Mouse (Mus musculus): ENCODE results near the gene Blzf1. TPM values are rescaled to one million over a fixed set of nuclear protein-coding genes. Genes with fewer than 3 reads are reported as not detected.

The Blzf1 gene
- polyA plus RNA-seq (2016; fragmentation: Nextera tagmentation; extraction: Ambion mirVana): 24.9 and 26.7 TPM in 2 replicates

- no peaks in the 10 kb centered on the region for H3K27me3 ChIP-seq (ENCODE audit: poor library complexity, severe bottlenecking)
- H3K36me3 ChIP-seq (replicated peaks): peaks cover 27% of the 10 kb centered on the region
- H3K4me1 ChIP-seq: peaks cover 17% of the 10 kb centered on the region
- under 1% methylated on average over 35 of the region's 35 CpGs for WGBS
- H3K4me3 ChIP-seq: peak within 1 kb of the TSS; percentile 80
- no peaks in the 10 kb centered on the region for H3K9me3 ChIP-seq
- peak within 1 kb of the TSS; percentile 86 for H3K27ac ChIP-seq
- peak; percentile 98 for DNase-seq (ENCODE audit: extremely low spot score, low spot score)
These were observed at the start of gene Blzf1 for GRCm38 (mm10) chr1:164307124-164307751. Gene Blzf1 (minus strand): TSS chr1:164307489.

- 58% methylated on average over 3 of the region's 3 CpGs for WGBS
- H3K4me1 ChIP-seq: no peaks in the 10 kb centered on the region
- no peak for DNase-seq (ENCODE audit: extremely low spot score, low spot score)
- H3K27ac ChIP-seq: no peak overlapping the region
- H3K27me3 ChIP-seq (ENCODE audit: poor library complexity, severe bottlenecking): no peaks in the 10 kb centered on the region
- peaks cover 19% of the 10 kb centered on the region for H3K36me3 ChIP-seq (replicated peaks)
- H3K4me3 ChIP-seq: no peak overlapping the region
- H3K9me3 ChIP-seq: no peaks in the 10 kb centered on the region
These were observed 46.2 kb upstream of the Blzf1 start for GRCm38 (mm10) chr1:164353443-164353842.

- H3K36me3 ChIP-seq (replicated peaks): peaks cover 33% of the 10 kb centered on the region
- no peaks in the 10 kb centered on the region for H3K4me1 ChIP-seq
- H3K27ac ChIP-seq: no peak overlapping the region
- no peak overlapping the region for H3K4me3 ChIP-seq
- H3K9me3 ChIP-seq: no peaks in the 10 kb centered on the region
- no peaks in the 10 kb centered on the region for H3K27me3 ChIP-seq (ENCODE audit: poor library complexity, severe bottlenecking)
- no peak for DNase-seq (ENCODE audit: extremely low spot score, low spot score)
- 83% methylated on average over 3 of the region's 3 CpGs for WGBS
These were observed 34.9 kb upstream of the Blzf1 start for GRCm38 (mm10) chr1:164342161-164342560.

GRCm38 (mm10) chr1:164335846-164336245 is 28.6 kb upstream of the Blzf1 start:
- no peak overlapping the region for H3K27ac ChIP-seq
- 93% methylated on average over 4 of the region's 4 CpGs for WGBS
- H3K36me3 ChIP-seq (replicated peaks): peaks cover 44% of the 10 kb centered on the region
- no peaks in the 10 kb centered on the region for H3K27me3 ChIP-seq (ENCODE audit: poor library complexity, severe bottlenecking)
- H3K4me1 ChIP-seq: no peaks in the 10 kb centered on the region
- no peak for DNase-seq (ENCODE audit: extremely low spot score, low spot score)
- H3K4me3 ChIP-seq: no peak overlapping the region
- H3K9me3 ChIP-seq: no peaks in the 10 kb centered on the region

GRCm38 (mm10) chr1:164335435-164335834 is 28.1 kb upstream of the Blzf1 start:
- Histone ChIP-seq H3K36me3 (replicated peaks) (peaks cover 47% of the 10 kb centered on the region), H3K4me1 (no peaks in the 10 kb centered on the region), H3K27ac (no peak overlapping the region), H3K9me3 (no peaks in the 10 kb centered on the region), H3K4me3 (no peak overlapping the region), H3K27me3 (ENCODE audit: poor library complexity, severe bottlenecking) (no peaks in the 10 kb centered on the region)
- DNase-seq (ENCODE audit: extremely low spot score, low spot score): no peak
- WGBS: 94% methylated on average over 3 of the region's 3 CpGs

GRCm38 (mm10) chr1:164332559-164332958 is 25.3 kb upstream of the Blzf1 start:
- Histone ChIP-seq H3K9me3 (no peaks in the 10 kb centered on the region), H3K4me1 (no peaks in the 10 kb centered on the region), H3K36me3 (replicated peaks) (peaks cover 58% of the 10 kb centered on the region), H3K4me3 (no peak overlapping the region), H3K27ac (no peak overlapping the region), H3K27me3 (ENCODE audit: poor library complexity, severe bottlenecking) (no peaks in the 10 kb centered on the region)
- DNase-seq (ENCODE audit: extremely low spot score, low spot score): no peak
- 91% methylated on average over 11 of the region's 11 CpGs for WGBS

- Histone ChIP-seq H3K27ac (no peak overlapping the region), H3K4me1 (no peaks in the 10 kb centered on the region), H3K27me3 (ENCODE audit: poor library complexity, severe bottlenecking) (no peaks in the 10 kb centered on the region), H3K4me3 (no peak overlapping the region), H3K36me3 (replicated peaks) (peaks cover 32% of the 10 kb centered on the region), H3K9me3 (no peaks in the 10 kb centered on the region)
- 90% methylated on average over 7 of the region's 7 CpGs for WGBS
- DNase-seq (ENCODE audit: extremely low spot score, low spot score): no peak
These were observed 20.5 kb upstream of the Blzf1 start for GRCm38 (mm10) chr1:164327764-164328163.

GRCm38 (mm10) chr1:164326600-164327155 is 19.4 kb upstream of the Blzf1 start:
- peaks cover 26% of the 10 kb centered on the region for H3K36me3 ChIP-seq (replicated peaks)
- no peak overlapping the region for H3K4me3 ChIP-seq
- 76% methylated on average over 6 of the region's 6 CpGs for WGBS
- no peaks in the 10 kb centered on the region for H3K27me3 ChIP-seq (ENCODE audit: poor library complexity, severe bottlenecking)
- H3K27ac ChIP-seq: no peak overlapping the region
- H3K4me1 ChIP-seq: peaks cover 6% of the 10 kb centered on the region
- H3K9me3 ChIP-seq: no peaks in the 10 kb centered on the region
- DNase-seq (ENCODE audit: extremely low spot score, low spot score): no peak

- Histone ChIP-seq H3K4me3 (no peak overlapping the region), H3K9me3 (no peaks in the 10 kb centered on the region), H3K27me3 (ENCODE audit: poor library complexity, severe bottlenecking) (no peaks in the 10 kb centered on the region), H3K36me3 (replicated peaks) (peaks cover 16% of the 10 kb centered on the region), H3K27ac (no peak overlapping the region), H3K4me1 (peaks cover 10% of the 10 kb centered on the region)
- WGBS: 93% methylated on average over 2 of the region's 2 CpGs
- DNase-seq (ENCODE audit: extremely low spot score, low spot score): no peak
These were observed 17.6 kb upstream of the Blzf1 start for GRCm38 (mm10) chr1:164324878-164325277.

- H3K4me3 ChIP-seq: no peak overlapping the region
- H3K4me1 ChIP-seq: peaks cover 10% of the 10 kb centered on the region
- DNase-seq (ENCODE audit: extremely low spot score, low spot score): no peak
- H3K9me3 ChIP-seq: no peaks in the 10 kb centered on the region
- H3K27ac ChIP-seq: no peak overlapping the region
- H3K27me3 ChIP-seq (ENCODE audit: poor library complexity, severe bottlenecking): no peaks in the 10 kb centered on the region
- peaks cover 15% of the 10 kb centered on the region for H3K36me3 ChIP-seq (replicated peaks)
- WGBS: 97% methylated on average over 4 of the region's 4 CpGs
These were observed 16.9 kb upstream of the Blzf1 start for GRCm38 (mm10) chr1:164324221-164324620.

- no peak for DNase-seq (ENCODE audit: extremely low spot score, low spot score)
- 90% methylated on average over 8 of the region's 8 CpGs for WGBS
These were observed 15.8 kb upstream of the Blzf1 start for GRCm38 (mm10) chr1:164322987-164323650.

GRCm38 (mm10) chr1:164321408-164321807 is 14.1 kb upstream of the Blzf1 start:
- no peaks in the 10 kb centered on the region for H3K27me3 ChIP-seq (ENCODE audit: poor library complexity, severe bottlenecking)
- H3K9me3 ChIP-seq: no peaks in the 10 kb centered on the region
- H3K4me3 ChIP-seq: no peak overlapping the region
- no peak overlapping the region for H3K27ac ChIP-seq
- WGBS: 89% methylated on average over 10 of the region's 10 CpGs
- no peak for DNase-seq (ENCODE audit: extremely low spot score, low spot score)
- peaks cover 10% of the 10 kb centered on the region for H3K4me1 ChIP-seq
- peaks cover 6% of the 10 kb centered on the region for H3K36me3 ChIP-seq (replicated peaks)

More at GRCm38 (mm10) chr1:164322987-164323650, 15.8 kb upstream of the Blzf1 start:
- Histone ChIP-seq H3K4me3 (no peak overlapping the region), H3K27ac (no peak overlapping the region), H3K9me3 (no peaks in the 10 kb centered on the region), H3K27me3 (ENCODE audit: poor library complexity, severe bottlenecking) (no peaks in the 10 kb centered on the region), H3K4me1 (peaks cover 10% of the 10 kb centered on the region), H3K36me3 (replicated peaks) (peaks cover 8% of the 10 kb centered on the region)

GRCm38 (mm10) chr1:164320731-164321130 is 13.4 kb upstream of the Blzf1 start:
- WGBS: 85% methylated on average over 5 of the region's 5 CpGs
- Histone ChIP-seq H3K4me1 (peaks cover 10% of the 10 kb centered on the region), H3K27me3 (ENCODE audit: poor library complexity, severe bottlenecking) (no peaks in the 10 kb centered on the region), H3K4me3 (no peak overlapping the region), H3K9me3 (no peaks in the 10 kb centered on the region), H3K27ac (no peak overlapping the region), H3K36me3 (replicated peaks) (peaks cover 6% of the 10 kb centered on the region)
- no peak for DNase-seq (ENCODE audit: extremely low spot score, low spot score)
